Mouse (Mus musculus) kidney, postnatal 25 days (tissue): ENCODE measurements around the gene Lrp2.

Experiments used
- DNase-seq, 2 experiments: peaks; one replicate each; pipeline ENCODE4 v3.0.0; 2021; ENCODE audit warnings: mixed read lengths in 2 of 2

Gene Lrp2

DNA sequence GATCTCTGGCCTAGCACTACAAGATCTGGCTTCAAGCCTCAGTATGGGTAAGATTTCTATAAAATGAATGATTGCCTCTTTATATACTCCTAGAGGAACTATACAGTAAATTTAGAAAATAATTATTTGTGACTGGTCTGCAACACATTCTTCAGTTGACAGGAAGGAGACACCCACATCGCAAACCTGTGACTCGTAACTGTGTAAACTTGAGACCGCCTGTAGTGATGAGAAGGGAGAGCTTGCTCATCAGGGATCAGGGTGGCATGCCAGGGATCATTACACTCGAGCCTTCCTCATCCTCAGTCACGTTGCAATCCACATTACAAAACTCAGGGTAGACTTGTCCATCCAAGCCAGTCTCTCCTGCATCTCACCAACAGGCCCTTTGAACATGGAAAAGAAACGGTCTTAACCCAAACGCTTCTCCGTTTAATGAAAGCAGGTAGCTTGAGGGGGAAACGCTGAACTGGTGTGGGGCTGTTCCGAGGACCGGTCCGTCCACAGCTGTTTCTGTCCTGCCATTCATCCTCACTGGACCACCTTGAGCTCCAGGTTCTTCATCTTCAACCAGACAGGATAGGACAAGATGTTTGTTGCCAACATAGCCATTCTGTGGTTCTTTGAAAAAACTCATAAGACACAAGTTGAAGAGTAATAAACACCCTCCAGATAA, 189.0 kb downstream of the Lrp2 start:
- no peak for DNase-seq

- no peak for DNase-seq
These were observed 190.1 kb downstream of the Lrp2 start for GRCm38 (mm10) chr2:69395597-69396248.

- DNase-seq: no peak
These were observed 191.9 kb downstream of the Lrp2 start for GRCm38 (mm10) chr2:69393947-69394346.

- DNase-seq: peak; percentile 21 to 66
These were observed 199.6 kb downstream of the Lrp2 start for GRCm38 (mm10) chr2:69386118-69386871.

DNA sequence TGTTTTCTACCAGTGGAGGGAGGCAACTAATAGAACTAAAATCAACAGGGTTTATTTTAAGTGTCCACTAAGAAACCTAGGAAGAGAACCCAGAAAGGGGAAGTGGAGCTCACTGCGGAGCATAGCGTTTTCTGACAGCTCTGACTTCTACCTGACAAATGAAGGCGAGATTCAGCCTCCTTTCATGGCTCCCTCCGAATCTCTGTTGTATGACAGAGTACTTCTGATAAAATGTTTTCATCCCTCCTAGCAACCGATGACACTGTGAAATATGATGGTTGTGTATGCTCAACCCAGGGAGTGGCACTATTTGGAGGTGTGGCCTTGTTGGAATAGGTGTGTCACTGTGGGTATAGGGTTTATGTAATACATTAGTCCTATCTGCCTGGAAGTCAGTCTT, 203.0 kb downstream of the Lrp2 start:
- DNase-seq: no peak

DNA sequence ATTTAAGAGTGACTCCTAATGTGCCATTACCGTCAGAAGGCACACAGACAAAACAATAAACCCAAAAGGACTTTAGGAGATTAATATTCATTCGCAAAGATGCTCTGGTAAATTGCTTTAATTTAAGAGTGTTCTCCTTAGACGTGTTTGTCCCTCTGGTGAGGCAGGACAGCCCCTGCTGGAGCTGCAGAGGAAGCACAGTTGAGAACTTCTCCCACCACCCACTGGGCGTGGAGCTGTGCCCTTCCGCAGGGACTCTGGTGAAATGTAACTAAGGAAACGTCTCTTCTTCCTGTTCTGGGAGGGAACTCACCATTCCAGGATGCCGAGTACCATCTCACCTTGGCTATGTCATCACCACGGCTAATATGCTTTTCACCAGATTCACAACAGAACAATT, 204.1 kb downstream of the Lrp2 start:
- no peak for DNase-seq

GRCm38 (mm10) chr2:69380281-69380680, 205.6 kb downstream of the Lrp2 start, which contains the start of gene Dhrs9:
Gene Dhrs9, plus strand, starts transcription at chr2:69380445.
- DNase-seq: no peak

GRCm38 (mm10) chr2:69379801-69380200, 206.1 kb downstream of the Lrp2 start:
- no peak for DNase-seq

DNA sequence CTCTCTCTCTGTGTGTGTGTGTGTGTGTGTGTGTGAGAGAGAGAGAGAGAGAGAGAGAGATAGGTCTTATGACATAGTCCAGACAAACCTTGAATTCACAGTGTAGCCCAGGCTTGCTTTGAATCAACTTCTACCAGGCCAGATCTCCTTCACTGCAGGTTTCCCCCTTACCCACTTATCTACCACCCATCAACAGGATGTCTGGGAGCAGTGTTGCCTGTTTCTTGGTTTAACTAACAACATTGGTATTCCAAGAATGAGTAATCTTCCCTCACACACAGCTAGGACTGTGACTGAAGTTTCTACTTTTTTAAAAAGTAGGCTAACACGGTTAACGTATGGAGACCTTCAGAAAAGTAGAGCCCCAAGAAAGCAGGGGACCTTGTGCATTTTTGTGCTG, 209.1 kb downstream of the Lrp2 start:
- DNase-seq: no peak
